Comparison of ENCODE assay signal across 9 mouse cellular contexts in genomic region chr6:114089626-114090025, GRCm38 (mm10). TPM values are rescaled to one million over a fixed set of nuclear protein-coding genes. Genes with fewer than 3 reads are reported as not detected.
DNase-seq lines count a peak whose midpoint lies in the region; ATAC-seq and TF ChIP-seq lines count a peak whose summit lies in the region.
"Had no signal": no experiment of that assay in that cellular context is flagged by ENCODE, and none has a peak within 500 bp of the region (broad histone marks: within the 10 kb centered on the region; RNA-seq: fewer than 3 reads in every experiment).

No protein-coding gene starts in this region.

- WGBS in cerebellum, adult 2 months = 9% methylated on average over 5 of the region's 5 CpGs
- 12% methylated on average over 5 of the region's 5 CpGs for WGBS in forebrain, postnatal 0 days
- WGBS in kidney, postnatal 0 days = 11% methylated on average over 5 of the region's 5 CpGs

- ATAC-seq in forebrain, postnatal 0 days = peak; percentile 56
- no peak for ATAC-seq in kidney, postnatal 0 days (replicated peaks; ENCODE audit: low FRiP score, low read depth)
- ATAC-seq in inflammation-experienced regulatory T-cells, adult 6 months = no peak

- no peak overlapping the region for H3K4me2 ChIP-seq in forebrain, postnatal 0 days (ENCODE audit: low read depth)
- H3K4me2 ChIP-seq in kidney, postnatal 0 days (ENCODE audit: low read length) = no peak overlapping the region

- H3K9me3 ChIP-seq in forebrain, postnatal 0 days (ENCODE audit: low read length) = no peaks in the 10 kb centered on the region
- no peaks in the 10 kb centered on the region for H3K9me3 ChIP-seq in kidney, postnatal 0 days (replicated peaks; ENCODE audit: low read length)

- H3K9ac ChIP-seq in forebrain, postnatal 0 days = no peak overlapping the region
- H3K9ac ChIP-seq in kidney, postnatal 0 days (ENCODE audit: low read depth, low read length) = no peak overlapping the region

- TF ChIP-seq CTCF in cerebellum, adult 2 months (IDR thresholded peaks at IDR 0.05; ENCODE audit: borderline replicate concordance, insufficient read depth, low read depth, low read length) = peak; percentile 88
- peak; percentile 97 for TF ChIP-seq CTCF in forebrain, postnatal 0 days (IDR thresholded peaks at IDR 0.05; ENCODE audit: low read depth)
- TF ChIP-seq CTCF in kidney, postnatal 0 days (IDR thresholded peaks at IDR 0.05; ENCODE audit: low read depth) = peak; percentile 93

- no peaks in the 10 kb centered on the region for H3K36me3 ChIP-seq in forebrain, postnatal 0 days (ENCODE audit: insufficient read depth)
- no peaks in the 10 kb centered on the region for H3K36me3 ChIP-seq in kidney, postnatal 0 days (ENCODE audit: insufficient read depth, low read length)

- peaks cover 4% of the 10 kb centered on the region; the same call in 1 of the 2 replicates for H3K4me1 ChIP-seq in cerebellum, adult 2 months (ENCODE audit: control insufficient read depth, insufficient read depth, low read length)
- H3K4me1 ChIP-seq in forebrain, postnatal 0 days (ENCODE audit: insufficient read depth) = no peaks in the 10 kb centered on the region
- H3K4me1 ChIP-seq in kidney, postnatal 0 days (replicated peaks; ENCODE audit: insufficient read depth, low read length) = no peaks in the 10 kb centered on the region

- DNase-seq in 416B (ENCODE audit: low read depth) = peak; percentile 47
- DNase-seq in ES-CJ7 (ENCODE audit: low read depth, low spot score) = peak; percentile 46
- peak; percentile 49 to 71 for DNase-seq in cerebellum, adult 2 months
- peak; percentile 92 for DNase-seq in forebrain, postnatal 0 days
- DNase-seq in kidney, postnatal 0 days (ENCODE audit: low spot score) = peak; percentile 60
- peak; percentile 10 to 39 for DNase-seq in lung, adult 18-20 months
- DNase-seq in ovary, postnatal 14 days (ENCODE audit: low spot score) = peak; percentile 60

- H3K27me3 ChIP-seq in cerebellum, adult 2 months (ENCODE audit: control insufficient read depth, insufficient read depth, low read length) = no peaks in the 10 kb centered on the region
- H3K27me3 ChIP-seq in forebrain, postnatal 0 days (ENCODE audit: insufficient read depth, low read length) = no peaks in the 10 kb centered on the region; the same call in 1 of the 2 replicates
- H3K27me3 ChIP-seq in kidney, postnatal 0 days (ENCODE audit: insufficient read depth, low read length) = no peaks in the 10 kb centered on the region

- no peak overlapping the region for H3K27ac ChIP-seq in cerebellum, adult 2 months (ENCODE audit: insufficient read depth, low read length)
- H3K27ac ChIP-seq in forebrain, postnatal 0 days (ENCODE audit: low read depth, low read length) = no peak overlapping the region
- no peak overlapping the region for H3K27ac ChIP-seq in kidney, postnatal 0 days

- TF ChIP-seq POLR2A in cerebellum, adult 2 months (IDR thresholded peaks at IDR 0.05; ENCODE audit: borderline replicate concordance, insufficient read depth, low read length) = no peak

- no peak overlapping the region for H3K4me3 ChIP-seq in cerebellum, adult 2 months (replicated peaks; ENCODE audit: insufficient read depth, low read depth, low read length)
- H3K4me3 ChIP-seq in forebrain, postnatal 0 days (ENCODE audit: low read depth, low read length) = no peak overlapping the region
- H3K4me3 ChIP-seq in kidney, postnatal 0 days (replicated peaks; ENCODE audit: low read depth, low read length) = no peak overlapping the region

RNA-seq across cellular contexts. Expression of gene Slc6a11, which starts 41.4 kb away (rescaled TPM):
- 158 and 216 TPM in 2 replicates for polyA plus RNA-seq in cerebellum, adult 2 months (2012; rRNA removed)
- total RNA-seq in forebrain, postnatal 0 days (2014; rRNA removed) = 64.4 and 86.9 TPM in 2 replicates
- polyA plus RNA-seq in forebrain, postnatal 0 days (2015; fragmentation: Nextera tagmentation; extraction: Ambion mirVana) = 45.6 and 62.9 TPM in 2 replicates
- 0.04 and 0.13 TPM in 2 replicates for polyA plus RNA-seq in kidney, postnatal 0 days (2015; fragmentation: Nextera tagmentation; extraction: Ambion mirVana)
- not detected for polyA plus RNA-seq in inflammation-experienced regulatory T-cells, adult 6 months (2017; shearing (Covaris generic))
- polyA plus RNA-seq: heart, embryonic 14.5 days had no signal

RNA-seq across cellular contexts. Expression of gene Atp2b2, which starts 47.2 kb away (rescaled TPM):
- 217 and 230 TPM in 2 replicates for polyA plus RNA-seq in cerebellum, adult 2 months (2012; rRNA removed)
- total RNA-seq in forebrain, postnatal 0 days (2014; rRNA removed) = 59.4 and 65.1 TPM in 2 replicates
- polyA plus RNA-seq in forebrain, postnatal 0 days (2015; fragmentation: Nextera tagmentation; extraction: Ambion mirVana) = 24.2 and 37.8 TPM in 2 replicates
- polyA plus RNA-seq in kidney, postnatal 0 days (2015; fragmentation: Nextera tagmentation; extraction: Ambion mirVana) = 0.12 and 0.13 TPM in 2 replicates
- under 1 TPM in 2 of 3 experiments, not detected in 1; 0.12 to 0.15 TPM for polyA plus RNA-seq in inflammation-experienced regulatory T-cells, adult 6 months (2017; shearing (Covaris generic))

Comparison
In these comparisons a context has a peak if more than half of its experiments do, and no peak if none do; other contexts are left out.
1. DNase-seq: peak in every context shown above with its lines; median percentile 92 in forebrain, postnatal 0 days; 60 in cerebellum, adult 2 months; 60 in kidney, postnatal 0 days; 60 in ovary, postnatal 14 days; 47 in 416B; 46 in ES-CJ7; 24 in lung, adult 18-20 months.
2. RNA of gene Slc6a11, which starts 41.4 kb away (polyA plus RNA-seq): 158 to 216 TPM in cerebellum, adult 2 months and 45.6 to 62.9 TPM in forebrain, postnatal 0 days; 0.04 to 0.13 TPM in kidney, postnatal 0 days and not detected in inflammation-experienced regulatory T-cells, adult 6 months; every median in the first group is over 10 times any median in the second.
3. RNA of gene Atp2b2, which starts 47.2 kb away (polyA plus RNA-seq): 217 to 230 TPM in cerebellum, adult 2 months and 24.2 to 37.8 TPM in forebrain, postnatal 0 days; 0.12 to 0.15 TPM in inflammation-experienced regulatory T-cells, adult 6 months and 0.12 to 0.13 TPM in kidney, postnatal 0 days; every median in the first group is over 10 times any median in the second.
4. Peak in every context shown above with its lines, with median percentiles within 50 percentile points of each other: CTCF ChIP-seq.